In genomic region chr13:51568911-51569684, GRCm38 (mm10) we compare ENCODE assay signal across 8 mouse cellular contexts. TPM values are rescaled to one million over a fixed set of nuclear protein-coding genes. Genes with fewer than 3 reads are reported as not detected.
DNase-seq lines count a peak whose midpoint lies in the region; ATAC-seq and TF ChIP-seq lines count a peak whose summit lies in the region.

Gene Shc3 (minus strand): TSS chr13:51569419.

- peaks cover 73% of the 10 kb centered on the region for H3K27me3 ChIP-seq in intestine, embryonic 14.5 days (replicated peaks; ENCODE audit: control insufficient read depth, insufficient read depth, low read length)
- H3K27me3 ChIP-seq in small intestine, adult 2 months (ENCODE audit: control insufficient read depth, insufficient read depth, low read length), result peaks cover 56% of the 10 kb centered on the region

- peak; percentile 75 for ATAC-seq in intestine, embryonic 14.5 days (replicated peaks; ENCODE audit: low FRiP score, low TSS enrichment, low read depth)

- peak within 1 kb of the TSS; percentile 65 for H3K27ac ChIP-seq in cortical plate, adult 2 months (ENCODE audit: insufficient read depth, low read length)
- no peak within 1 kb of the TSS for H3K27ac ChIP-seq in intestine, embryonic 14.5 days (ENCODE audit: low read depth)
- no peak within 1 kb of the TSS for H3K27ac ChIP-seq in small intestine, adult 2 months (ENCODE audit: insufficient read depth, low read depth, low read length)

- H3K4me1 ChIP-seq in cortical plate, adult 2 months (ENCODE audit: control insufficient read depth, insufficient read depth, low read length), result peaks cover 2% of the 10 kb centered on the region; the same call in 1 of the 2 replicates
- peaks cover 15% of the 10 kb centered on the region for H3K4me1 ChIP-seq in intestine, embryonic 14.5 days (replicated peaks; ENCODE audit: control insufficient read depth, insufficient read depth, low read length)
- no peaks in the 10 kb centered on the region for H3K4me1 ChIP-seq in small intestine, adult 2 months (ENCODE audit: control insufficient read depth, insufficient read depth, insufficient read length, low read length)

- DNase-seq in adrenal gland, adult 2 months, result peak; percentile 86
- peak; percentile 57 for DNase-seq in gastrocnemius, postnatal 10 days
- peak; percentile 77 for DNase-seq in intestine, embryonic 14.5 days (ENCODE audit: low spot score)
- peak; percentile 62 to 83 for DNase-seq in left cerebral cortex, adult 9 months (ENCODE audit: low spot score in 2 of 2)
- DNase-seq in mesoderm, embryonic 11.5 days (ENCODE audit: low read depth, low spot score), result peak; percentile 90
- no peak for DNase-seq in thymus, postnatal 10 days (ENCODE audit: low spot score in 2 of 2)

- H3K4me2 ChIP-seq in intestine, embryonic 14.5 days (ENCODE audit: low read length), result peak within 1 kb of the TSS; percentile 67

- no peak within 1 kb of the TSS for H3K9ac ChIP-seq in intestine, embryonic 14.5 days (ENCODE audit: low read length)

- H3K9me3 ChIP-seq in intestine, embryonic 14.5 days (ENCODE audit: control insufficient read depth, low read length), result no peaks in the 10 kb centered on the region

- no peak for TF ChIP-seq CTCF in cortical plate, adult 2 months (IDR thresholded peaks at IDR 0.05; ENCODE audit: extremely low read depth, insufficient read depth, low read length)
- TF ChIP-seq CTCF in small intestine, adult 2 months (IDR thresholded peaks at IDR 0.05; ENCODE audit: extremely low read depth, insufficient read length, insufficient replicate concordance, low read depth, low read length), result no peak

- WGBS in intestine, embryonic 14.5 days, result under 1% methylated on average over 36 of the region's 36 CpGs
- 2% methylated on average over 36 of the region's 36 CpGs for WGBS in small intestine, adult 2 months

- TF ChIP-seq POLR2A in cortical plate, adult 2 months (IDR thresholded peaks at IDR 0.05; ENCODE audit: extremely low read depth, insufficient read depth, low read length), result peak; percentile 95
- no peak for TF ChIP-seq POLR2A in small intestine, adult 2 months (IDR thresholded peaks at IDR 0.05; ENCODE audit: low read depth, low read length)

- H3K4me3 ChIP-seq in cortical plate, adult 2 months (ENCODE audit: insufficient read depth, low read length), result peak within 1 kb of the TSS; percentile 57
- peak within 1 kb of the TSS; percentile 31 for H3K4me3 ChIP-seq in intestine, embryonic 14.5 days (ENCODE audit: low read depth, low read length)
- H3K4me3 ChIP-seq in small intestine, adult 2 months (ENCODE audit: low read depth, low read length), result peak within 1 kb of the TSS; percentile 49

- H3K36me3 ChIP-seq in intestine, embryonic 14.5 days (ENCODE audit: control insufficient read depth, insufficient read depth, low read length), result no peaks in the 10 kb centered on the region
- no peaks in the 10 kb centered on the region for H3K36me3 ChIP-seq in small intestine, adult 2 months (ENCODE audit: control insufficient read depth, insufficient read depth, low read length)

RNA-seq across cellular contexts. Expression of gene Shc3, which starts in this region (rescaled TPM):
- 1 to 10 TPM in 1 of 2 experiments, under 1 TPM in 1; 0.98 to 1.5 TPM for total RNA-seq in adrenal gland, adult 2 months (2021)
- polyA plus RNA-seq in adrenal gland, adult 2 months (2012; rRNA removed), result 1.4 TPM in 2 replicates
- 80.3 and 82.8 TPM in 2 replicates for polyA plus RNA-seq in cortical plate, adult 2 months (2012; rRNA removed)
- 1 to 10 TPM; 3.0 to 4.1 TPM for total RNA-seq in gastrocnemius, postnatal 10 days (2021)
- polyA plus RNA-seq in intestine, embryonic 14.5 days (2014; fragmentation: Nextera tagmentation; extraction: Ambion mirVana), result 0.20 and 0.43 TPM in 2 replicates
- polyA plus RNA-seq in small intestine, adult 2 months (2012; rRNA removed), result 0.08 and 0.28 TPM in 2 replicates

Comparison
In these comparisons a context has a peak if more than half of its experiments do, and no peak if none do; other contexts are left out.
1. RNA of gene Shc3 (polyA plus RNA-seq): 80.3 to 82.8 TPM in cortical plate, adult 2 months; 1.4 TPM in adrenal gland, adult 2 months, 0.20 to 0.43 TPM in intestine, embryonic 14.5 days and 0.08 to 0.28 TPM in small intestine, adult 2 months; every median in the first group is over 10 times any median in the second.
2. Peak in DNase-seq, ATAC-seq, H3K4me3 ChIP-seq and H3K4me2 ChIP-seq in intestine, embryonic 14.5 days; RNA of the gene not detected or under 1 TPM.
3. DNase-seq: peak in adrenal gland, adult 2 months (single experiment), gastrocnemius, postnatal 10 days (single experiment), left cerebral cortex, adult 9 months (2 of 2) and mesoderm, embryonic 11.5 days (single experiment); none in thymus, postnatal 10 days (0 of 2).
4. Peak in every context shown above with its lines, with median percentiles within 50 percentile points of each other: H3K4me3 ChIP-seq.